Mouse (Mus musculus) embryonic facial prominence, embryonic 11.5 days (tissue): ENCODE measurements around the gene Spock2. TPM values are rescaled to one million over a fixed set of nuclear protein-coding genes. Genes with fewer than 3 reads are reported as not detected.
"Not testable (repeated sequence)": the region's sequence is repeated elsewhere in the genome, so short reads cannot be mapped to it uniquely, and the experiment has no call there.

Source experiments
- ATAC-seq: fragments of 200-750 bp; cut with Nextera tagmentation; replicated peaks from 2 replicates; pipeline ENCODE4 v1.8.0; 2017; ENCODE audit warnings: low read depth; ENCODE audit not compliant: insufficient number of reproducible peaks, low FRiP score, low TSS enrichment
- DNase-seq: peaks from one replicate; pipeline ENCODE4 v3.0.0-alpha.2; 2015; ENCODE audit warnings: low spot score
- H3K27ac ChIP-seq: fragments of 300-500 bp; sonication (generic); replicated peaks from 2 replicates; pipeline ENCODE4 v1.5.1; 2014; ENCODE audit warnings: mild to moderate bottlenecking, low read depth, low read length, control low read depth
- H3K27me3 ChIP-seq: fragments of 300-500 bp; sonication (generic); 2 replicates; pipeline ENCODE4 v1.6.1; 2014; ENCODE audit warnings: mild to moderate bottlenecking, low read length, moderate library complexity, mixed read lengths; ENCODE audit not compliant: control insufficient read depth, insufficient read depth
- H3K36me3 ChIP-seq: fragments of 300-500 bp; sonication (generic); replicated peaks from 2 replicates; pipeline ENCODE4 v1.6.1; 2014; ENCODE audit warnings: low read depth, mild to moderate bottlenecking, low read length, moderate library complexity, mixed read lengths; ENCODE audit not compliant: control insufficient read depth, insufficient read depth
- H3K4me1 ChIP-seq: fragments of 300-500 bp; sonication (generic); 2 replicates; pipeline ENCODE4 v1.6.1; 2014; ENCODE audit warnings: low read length, mixed read lengths; ENCODE audit not compliant: control insufficient read depth, insufficient read depth
- H3K4me2 ChIP-seq: fragments of 300-500 bp; sonication (generic); 2 replicates; pipeline ENCODE4 v1.6.1; 2014; ENCODE audit warnings: low read depth, mild to moderate bottlenecking, control low read depth, low read length, moderate library complexity
- H3K4me3 ChIP-seq: fragments of 300-500 bp; sonication (generic); 2 replicates; pipeline ENCODE4 v1.5.1; 2014; ENCODE audit warnings: low read depth, low read length, control low read depth
- H3K9ac ChIP-seq: fragments of 300-500 bp; sonication (generic); replicated peaks from 2 replicates; pipeline ENCODE4 v1.6.1; 2014; ENCODE audit warnings: mild to moderate bottlenecking, control low read depth, low read length
- H3K9me3 ChIP-seq: fragments of 300-500 bp; sonication (generic); replicated peaks from 2 replicates; pipeline ENCODE4 v1.6.1; 2016; ENCODE audit warnings: mild to moderate bottlenecking, low read length, inconsistent platforms, mixed read lengths; ENCODE audit not compliant: control insufficient read depth
- WGBS: fragments of 180-500 bp; shearing (Covaris S2); extraction: QIAGEN DNeasy Blood & Tissue Kit; methylation state at CpG from one replicate; pipeline ENCODE4 v1.1.7; 2014; 5-methylcytosine and 5-hydroxymethylcytosine counted together
- polyA plus RNA-seq: library from polyadenylated mRNA; unstranded; fragments of >200 nt; fragmentation: Nextera tagmentation; extraction: Ambion mirVana; gene quantifications from 2 replicates; pipeline ENCODE4 v1.2.1, GENCODE M21; 2014

Spock2 gene
- polyA plus RNA-seq, 1 experiment from 2014 or later, result 4.8 TPM

- H3K4me3 ChIP-seq, result no peak overlapping the region
- no peak for DNase-seq
- no peak overlapping the region for H3K9ac ChIP-seq
These were observed 52.1 kb downstream of the Spock2 start for GRCm38 (mm10) chr10:60158144-60158543.

GRCm38 (mm10) chr10:60161397-60161796 lies 55.4 kb downstream of the Spock2 start:
- H3K4me3 ChIP-seq, result not testable (repeated sequence)

More at GRCm38 (mm10) chr10:60158144-60158543, 52.1 kb downstream of the Spock2 start:
- ATAC-seq, result no peak
- Histone ChIP-seq H3K27ac (no peak overlapping the region), H3K4me1 (no peaks in the 10 kb centered on the region), H3K36me3 (no peaks in the 10 kb centered on the region), H3K9me3 (no peaks in the 10 kb centered on the region), H3K4me2 (no peak overlapping the region), H3K27me3 (no peaks in the 10 kb centered on the region)
- WGBS, result 92% methylated on average over 3 of the region's 3 CpGs

GRCm38 (mm10) chr10:60162184-60162972 lies 56.4 kb downstream of the Spock2 start:
- not testable (repeated sequence) for H3K4me2 ChIP-seq, H3K27me3 ChIP-seq, H3K4me3 ChIP-seq, H3K9me3 ChIP-seq, H3K4me1 ChIP-seq, H3K36me3 ChIP-seq, ATAC-seq, H3K27ac ChIP-seq, H3K9ac ChIP-seq, DNase-seq
- 85% methylated on average over 8 of the region's 8 CpGs for WGBS

More at GRCm38 (mm10) chr10:60161397-60161796, 55.4 kb downstream of the Spock2 start:
- not testable (repeated sequence) for H3K4me1 ChIP-seq, H3K4me2 ChIP-seq, H3K9me3 ChIP-seq, H3K27me3 ChIP-seq, ATAC-seq, H3K36me3 ChIP-seq, DNase-seq, H3K27ac ChIP-seq, H3K9ac ChIP-seq
- WGBS, result 75% methylated on average over 3 of the region's 3 CpGs

GRCm38 (mm10) chr10:60162973-60163255 lies 56.9 kb downstream of the Spock2 start:
- no peaks in the 10 kb centered on the region for H3K4me1 ChIP-seq
- no peak overlapping the region for H3K4me3 ChIP-seq
- ATAC-seq, result no peak
- no peak overlapping the region for H3K27ac ChIP-seq
- no peak overlapping the region for H3K4me2 ChIP-seq
- no peak for DNase-seq
- H3K9ac ChIP-seq, result no peak overlapping the region
- H3K27me3 ChIP-seq, result no peaks in the 10 kb centered on the region
- no peaks in the 10 kb centered on the region for H3K36me3 ChIP-seq
- 92% methylated on average over 6 of the region's 6 CpGs for WGBS
- H3K9me3 ChIP-seq, result no peaks in the 10 kb centered on the region

- Histone ChIP-seq H3K27me3 (no peaks in the 10 kb centered on the region), H3K4me1 (no peaks in the 10 kb centered on the region), H3K27ac (no peak overlapping the region), H3K9me3 (no peaks in the 10 kb centered on the region), H3K36me3 (no peaks in the 10 kb centered on the region), H3K4me3 (no peak overlapping the region), H3K4me2 (no peak overlapping the region), H3K9ac (no peak overlapping the region)
- ATAC-seq, result no peak
- WGBS, result 95% methylated on average over 1 of the region's 1 CpGs
- DNase-seq, result no peak
These were observed 58.9 kb downstream of the Spock2 start for GRCm38 (mm10) chr10:60164869-60165268.

GRCm38 (mm10) chr10:60166068-60166467 lies 60.0 kb downstream of the Spock2 start:
- Histone ChIP-seq H3K4me3 (no peak overlapping the region), H3K27ac (no peak overlapping the region), H3K36me3 (no peaks in the 10 kb centered on the region), H3K4me1 (no peaks in the 10 kb centered on the region), H3K9me3 (no peaks in the 10 kb centered on the region), H3K4me2 (no peak overlapping the region), H3K27me3 (no peaks in the 10 kb centered on the region), H3K9ac (no peak overlapping the region)
- no peak for ATAC-seq
- WGBS, result 15% methylated on average over 3 of the region's 3 CpGs
- DNase-seq, result no peak

GRCm38 (mm10) chr10:60168306-60168705 lies 62.3 kb downstream of the Spock2 start:
- no peaks in the 10 kb centered on the region for H3K4me1 ChIP-seq
- ATAC-seq (no peak), DNase-seq (no peak)
- 71% methylated on average over 2 of the region's 2 CpGs for WGBS
- H3K27ac ChIP-seq, result no peak overlapping the region
- no peaks in the 10 kb centered on the region for H3K27me3 ChIP-seq
- H3K4me3 ChIP-seq, result no peak overlapping the region
- no peak overlapping the region for H3K4me2 ChIP-seq
- no peaks in the 10 kb centered on the region for H3K36me3 ChIP-seq
- H3K9ac ChIP-seq, result no peak overlapping the region
- no peaks in the 10 kb centered on the region for H3K9me3 ChIP-seq

- H3K4me3 ChIP-seq, result no peak overlapping the region
- ATAC-seq (no peak), DNase-seq (no peak)
- H3K9me3 ChIP-seq, result no peaks in the 10 kb centered on the region
- 65% methylated on average over 3 of the region's 3 CpGs for WGBS
- H3K4me1 ChIP-seq, result no peaks in the 10 kb centered on the region
- H3K27me3 ChIP-seq, result no peaks in the 10 kb centered on the region
- H3K9ac ChIP-seq, result no peak overlapping the region
- H3K4me2 ChIP-seq, result no peak overlapping the region
- no peak overlapping the region for H3K27ac ChIP-seq
- no peaks in the 10 kb centered on the region for H3K36me3 ChIP-seq
These were observed 62.9 kb downstream of the Spock2 start for GRCm38 (mm10) chr10:60168960-60169359.
